Mouse (Mus musculus): ENCODE measurements around the gene Fancc.

Fancc gene

DNA sequence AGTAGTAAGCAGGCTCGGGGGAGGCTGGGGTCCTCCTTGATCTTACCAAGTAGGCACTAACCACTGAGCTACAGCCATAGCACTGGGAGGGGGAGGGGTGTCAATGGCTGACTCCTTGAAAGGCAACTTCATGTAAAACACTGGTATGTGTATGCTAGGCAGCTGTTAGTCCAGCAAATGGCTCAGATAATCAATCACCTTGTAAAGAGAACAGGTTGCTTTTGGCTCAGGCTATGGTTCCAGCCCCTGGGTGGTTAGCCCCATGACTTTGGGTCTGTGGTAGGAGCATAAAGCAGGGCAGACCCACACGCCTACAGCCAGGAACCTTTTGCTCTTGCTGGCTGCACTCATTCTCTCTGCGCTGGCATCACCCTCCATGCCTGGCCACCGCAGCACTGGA, 207.0 kb downstream of the Fancc start:
- DNase-seq (ENCODE audit: low spot score): no peak

- no peak for DNase-seq (ENCODE audit: low spot score)
Measured at GRCm38 (mm10) chr13:63289687-63290086, 207.4 kb downstream of the Fancc start.

DNA sequence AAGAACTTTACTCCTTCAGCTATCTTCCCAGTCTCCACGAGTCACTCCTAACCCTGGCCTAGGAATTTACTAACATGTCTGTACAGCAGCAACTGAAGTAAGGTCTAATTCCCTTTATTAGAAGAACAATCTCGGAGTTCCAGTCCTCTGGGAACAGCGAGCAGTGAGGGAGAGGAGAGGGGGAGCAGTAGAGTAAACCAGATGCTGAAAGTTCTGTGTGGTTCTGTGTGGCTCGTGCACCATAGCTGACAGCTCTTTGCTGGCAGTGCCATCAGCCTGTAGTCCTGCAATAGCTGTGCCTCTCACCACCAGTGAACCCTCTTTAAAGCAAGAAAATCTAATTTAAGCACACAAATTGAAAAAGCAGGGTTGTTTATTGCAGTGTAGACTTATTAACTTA, 207.9 kb downstream of the Fancc start:
- DNase-seq (ENCODE audit: low spot score): no peak

GRCm38 (mm10) chr13:63286483-63287102, 210.5 kb downstream of the Fancc start:
- no peak for DNase-seq (ENCODE audit: low spot score)

GRCm38 (mm10) chr13:63284748-63285147, 212.3 kb downstream of the Fancc start:
- no peak for DNase-seq (ENCODE audit: low spot score)

GRCm38 (mm10) chr13:63283236-63283635, 213.8 kb downstream of the Fancc start:
- no peak for DNase-seq (ENCODE audit: low spot score)

DNA sequence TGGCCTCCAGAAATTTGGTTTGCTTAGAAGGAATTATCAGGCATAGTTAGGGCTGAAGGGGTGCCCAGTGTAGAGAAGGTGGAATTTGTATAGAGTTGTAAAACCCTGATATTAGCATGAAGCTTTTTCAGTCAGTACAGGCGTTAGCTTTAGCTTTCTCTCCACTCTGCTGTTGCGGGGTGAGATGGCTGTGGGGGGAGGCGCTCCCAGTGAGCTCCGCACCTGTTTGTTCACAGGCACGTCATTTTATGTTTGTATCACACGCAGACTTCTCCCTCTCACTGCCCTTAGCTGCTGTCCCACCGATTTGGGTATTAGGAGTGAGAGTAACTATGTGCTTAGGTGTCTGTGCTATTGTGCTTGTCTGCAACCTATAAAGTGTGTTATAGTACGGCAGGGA, 215.9 kb downstream of the Fancc start:
- DNase-seq (ENCODE audit: low spot score): no peak

- peak; percentile 70 for DNase-seq (ENCODE audit: low spot score)
Measured at GRCm38 (mm10) chr13:63280344-63280743, 216.7 kb downstream of the Fancc start.

- DNase-seq (ENCODE audit: low spot score): no peak
Measured at GRCm38 (mm10) chr13:63279807-63280206, 217.3 kb downstream of the Fancc start.

DNA sequence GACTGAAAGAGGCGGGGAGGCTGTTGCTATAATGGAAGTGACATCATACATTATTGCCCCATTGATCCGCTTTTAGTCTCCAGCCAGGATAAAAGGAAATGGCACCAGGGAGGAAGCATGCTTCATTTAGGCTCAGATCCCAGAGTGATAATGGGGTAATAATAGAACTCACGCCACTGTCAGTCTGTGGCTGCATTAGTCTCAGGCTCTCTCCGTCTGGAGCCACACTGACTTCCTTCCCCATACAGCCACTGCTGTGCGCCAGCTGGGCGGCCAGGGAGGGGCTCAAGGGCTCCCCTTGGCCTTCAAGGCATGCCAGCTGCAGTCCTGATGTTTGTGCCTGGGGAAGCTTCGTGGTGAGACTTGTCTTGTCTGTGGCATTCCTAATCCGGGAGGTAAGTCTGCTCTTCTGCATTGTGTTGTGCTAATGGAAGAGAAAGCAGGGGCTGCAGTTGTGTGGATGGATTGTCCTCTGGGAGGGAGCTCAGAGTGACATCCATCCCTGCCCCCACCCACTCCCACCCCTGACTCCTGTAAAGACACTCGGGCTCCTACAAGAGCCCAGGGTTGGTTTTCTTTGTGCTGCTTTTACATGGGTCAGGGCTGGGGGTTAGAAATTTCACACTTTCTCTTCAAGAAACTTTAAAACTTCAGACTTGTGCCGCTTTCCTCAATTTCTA, 218.1 kb downstream of the Fancc start:
- DNase-seq (ENCODE audit: low spot score): no peak

GRCm38 (mm10) chr13:63278141-63278631, 218.9 kb downstream of the Fancc start:
- no peak for DNase-seq (ENCODE audit: low spot score)

GRCm38 (mm10) chr13:63277316-63277715, 219.8 kb downstream of the Fancc start:
- DNase-seq (ENCODE audit: low spot score): no peak

DNA sequence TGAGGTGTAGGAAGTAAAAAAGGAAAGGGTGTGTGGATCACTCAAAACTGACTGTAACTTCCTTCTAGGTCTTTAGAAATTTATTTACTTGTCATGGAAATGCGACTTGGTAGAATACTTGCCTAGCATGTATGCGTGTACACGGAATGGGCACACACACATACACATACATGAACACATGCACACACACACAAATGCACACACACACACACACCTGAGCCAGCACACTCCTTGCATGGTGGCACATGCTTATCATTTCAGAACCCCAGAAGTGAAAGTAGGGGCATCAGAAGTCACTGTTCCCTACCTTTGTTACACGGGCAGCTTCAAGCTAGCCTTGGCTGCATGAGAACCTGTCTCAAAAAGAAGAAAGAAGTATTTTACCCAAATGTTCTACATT, 220.7 kb downstream of the Fancc start:
- no peak for DNase-seq (ENCODE audit: low spot score)

GRCm38 (mm10) chr13:63274488-63275166, 222.5 kb downstream of the Fancc start:
- no peak for DNase-seq (ENCODE audit: low spot score)

- DNase-seq (ENCODE audit: low spot score): no peak
Measured at GRCm38 (mm10) chr13:63273859-63274258, 223.2 kb downstream of the Fancc start.

DNA sequence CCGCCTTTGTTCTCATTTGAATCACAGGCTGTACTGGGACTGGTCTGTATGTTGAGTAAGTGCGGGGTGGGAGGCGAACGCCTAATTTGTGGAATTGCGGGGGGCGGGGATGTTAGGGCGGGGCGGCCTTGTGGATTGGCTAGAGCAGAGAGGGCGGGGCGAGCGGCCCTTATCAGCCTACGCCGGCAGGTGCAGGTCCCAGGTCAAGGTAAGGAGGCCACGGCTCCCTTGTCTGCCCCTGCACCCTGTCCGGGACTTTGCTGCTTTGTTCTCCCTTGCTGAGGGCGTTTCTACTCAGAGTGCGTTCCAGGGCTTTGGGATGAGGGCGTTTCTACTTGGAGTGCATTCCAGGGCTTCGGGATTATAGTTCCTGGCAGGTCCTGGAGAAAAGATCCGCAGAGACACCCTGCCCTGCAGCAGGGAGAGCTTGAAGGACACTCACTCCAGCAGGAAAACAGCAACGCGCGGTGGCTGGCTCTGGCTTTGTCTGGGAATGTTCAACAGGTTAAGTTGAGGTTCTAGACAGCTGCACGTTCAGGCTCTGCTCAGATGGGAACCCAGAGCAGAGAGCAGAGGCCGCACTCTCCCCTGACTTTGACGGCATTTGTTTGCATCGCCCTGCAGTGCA, 224.4 kb downstream of the Fancc start:
- DNase-seq (ENCODE audit: low spot score): peak; percentile 79

DNA sequence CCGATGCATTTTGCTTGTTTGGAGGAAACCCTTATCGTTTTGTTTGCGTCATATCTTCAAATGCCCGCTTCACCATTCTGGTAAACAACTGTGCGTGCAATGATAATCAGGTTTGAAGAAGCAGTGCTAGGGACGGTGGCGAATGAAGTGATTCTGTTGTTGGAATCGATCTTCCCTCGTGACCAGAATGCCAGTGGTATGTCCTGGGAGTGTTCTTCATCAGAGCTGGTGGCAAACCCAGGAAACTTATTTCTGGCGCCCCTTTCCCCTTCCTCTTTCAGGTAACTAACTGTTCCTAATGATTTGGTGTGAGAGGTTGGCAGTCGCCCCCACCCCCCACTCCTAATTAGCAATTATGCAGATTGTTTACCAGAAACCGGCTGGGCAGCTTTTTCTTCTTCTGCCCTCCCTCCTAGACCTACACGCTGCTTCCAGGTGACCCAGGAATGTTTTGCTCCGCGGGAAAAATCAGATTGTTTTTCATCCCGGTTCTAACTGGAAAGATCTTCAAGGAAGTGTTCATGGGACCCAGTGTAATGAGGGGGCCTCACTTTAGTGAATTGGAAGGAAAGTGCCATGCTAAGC, 225.0 kb downstream of the Fancc start:
- DNase-seq (ENCODE audit: low spot score): no peak

DNA sequence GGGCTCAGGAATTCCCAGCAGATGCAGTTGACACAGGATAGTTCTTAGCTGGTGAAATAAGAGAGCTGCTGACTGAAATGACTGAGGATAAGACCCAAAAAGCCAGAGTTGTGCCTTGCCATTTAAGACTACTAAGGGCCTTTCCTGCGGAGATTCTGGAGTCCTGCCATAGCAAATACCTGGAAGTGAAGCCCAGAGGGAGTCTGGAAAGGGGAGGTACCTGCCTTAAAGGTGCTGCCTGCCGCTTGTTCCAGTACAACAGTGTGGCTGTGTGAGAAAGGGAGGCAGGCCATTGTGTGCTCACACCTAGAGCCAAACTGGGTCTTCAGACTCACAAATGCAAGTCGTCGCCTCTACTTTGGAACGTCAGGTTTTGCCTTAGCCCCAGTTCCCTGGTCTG, 226.9 kb downstream of the Fancc start:
- no peak for DNase-seq (ENCODE audit: low spot score)

DNA sequence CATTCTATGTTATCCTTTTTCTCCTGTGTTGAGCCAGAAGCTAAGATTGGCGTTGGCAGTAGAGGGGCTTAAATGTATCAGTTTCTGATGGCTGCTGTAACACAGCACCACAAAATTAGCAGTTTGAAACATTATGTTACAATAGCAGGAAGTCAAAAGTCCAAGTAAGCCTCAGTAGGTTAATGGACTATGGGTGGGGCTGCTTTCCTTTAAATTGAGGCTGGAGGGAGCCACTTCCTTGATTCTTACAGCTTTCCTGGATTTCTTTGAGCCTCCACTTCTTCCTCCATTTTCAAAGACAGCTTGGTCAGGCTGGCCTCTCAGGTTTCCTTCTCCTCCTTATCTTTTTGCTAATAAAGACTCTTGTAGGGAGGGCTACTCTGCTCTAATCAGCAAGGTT, 228.3 kb downstream of the Fancc start:
- no peak for DNase-seq (ENCODE audit: low spot score)

DNA sequence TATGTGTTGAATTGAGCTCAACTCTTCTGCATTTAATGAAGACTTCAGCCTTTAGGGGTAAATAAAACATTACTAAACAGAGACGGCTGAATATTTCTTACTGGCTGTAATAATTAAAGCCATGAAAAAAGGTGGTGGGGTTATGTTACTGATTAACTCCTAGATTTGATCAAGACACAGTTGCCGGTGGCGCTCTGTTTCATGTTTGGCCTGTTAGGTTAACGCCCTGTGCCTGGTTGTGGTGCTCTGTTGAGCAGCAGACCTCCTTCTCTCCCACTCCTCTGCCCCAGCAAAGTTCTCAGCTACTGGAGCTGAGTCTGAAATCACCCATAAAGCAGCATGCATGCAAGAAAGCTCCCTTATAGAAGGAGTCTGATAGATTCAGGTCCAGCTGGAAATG, 228.7 kb downstream of the Fancc start:
- no peak for DNase-seq (ENCODE audit: low spot score)

GRCm38 (mm10) chr13:63262168-63262957, 234.7 kb downstream of the Fancc start:
- no peak for DNase-seq (ENCODE audit: low spot score)

DNA sequence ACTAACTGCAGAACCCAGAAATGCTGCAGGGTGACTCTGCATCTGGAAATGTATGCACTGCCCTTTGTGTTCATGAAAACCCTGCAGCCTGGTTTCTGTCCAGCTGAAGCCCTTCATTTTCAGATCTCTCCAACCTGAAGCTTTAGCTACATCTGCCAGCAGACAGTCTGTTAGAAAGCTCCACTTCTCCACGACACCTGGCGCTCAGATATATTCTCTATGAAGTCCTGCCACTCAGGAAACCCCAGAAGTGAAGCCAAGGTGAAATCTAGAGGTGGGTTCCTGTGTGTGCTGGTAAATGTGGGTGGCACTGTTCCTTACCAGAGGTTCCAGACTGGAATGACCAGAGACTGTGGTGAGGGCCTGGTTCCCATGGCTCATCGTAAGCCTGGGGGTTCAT, 235.4 kb downstream of the Fancc start:
- DNase-seq (ENCODE audit: low spot score): no peak

Data from urinary bladder, postnatal 14 days (tissue).